Mouse (Mus musculus): ENCODE measurements around the gene Rab3gap2. TPM values are rescaled to one million over a fixed set of nuclear protein-coding genes. Genes with fewer than 3 reads are reported as not detected.
A peak's percentile ranks its signal among the peaks of the same experiment; 100 is the strongest.

The Rab3gap2 gene
- total and polyA plus RNA-seq, 3 experiments = 8.5 to 30.8 (median 22.0) TPM

DNA sequence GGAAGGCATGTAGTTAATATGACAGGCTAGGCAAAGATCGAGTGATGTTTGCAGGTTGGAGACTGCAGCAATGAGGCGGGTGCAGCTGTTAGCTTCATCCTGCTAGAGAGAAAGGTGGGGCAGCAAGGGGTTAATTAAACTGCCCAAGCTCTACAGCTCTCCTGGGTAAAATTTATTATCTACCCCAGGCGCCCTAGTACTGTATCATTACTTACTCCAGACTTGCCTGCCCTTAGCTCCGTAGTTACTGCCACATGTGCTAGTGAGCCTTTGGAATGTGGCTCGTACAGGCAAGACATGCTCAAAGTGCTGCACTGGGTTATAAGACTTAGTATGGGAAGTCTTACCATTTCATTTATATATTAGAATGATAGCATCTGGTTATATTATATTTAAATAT is 12.4 kb downstream of the Rab3gap2 start:
- peaks cover 34% of the 10 kb centered on the region for H3K36me3 ChIP-seq (replicated peaks)
- no peak overlapping the region for H3K4me3 ChIP-seq (ENCODE audit: low read depth, low read length)
- H3K27me3 ChIP-seq (ENCODE audit: insufficient read depth, low read length) = no peaks in the 10 kb centered on the region
- no peak for DNase-seq (ENCODE audit: low spot score)
- ATAC-seq (ENCODE audit: extremely low read depth, insufficient number of reproducible peaks, low FRiP score, poor library complexity, severe bottlenecking) = no peak
- TF ChIP-seq POLR2AphosphoS5 (IDR thresholded peaks at IDR 0.05; ENCODE audit: insufficient replicate concordance, low read depth, low read length) (no peak), TAL1 (conservative IDR thresholded peaks at IDR 0.05; ENCODE audit: low read depth, low read length) (no peak), GATA2 (IDR thresholded peaks at IDR 0.05; ENCODE audit: borderline replicate concordance, low read depth, low read length) (no peak), GATA1 (IDR thresholded peaks at IDR 0.05; ENCODE audit: borderline replicate concordance, low read length) (no peak), CTCF (IDR thresholded peaks at IDR 0.05; ENCODE audit: low read depth, low read length) (no peak)
- H3K9me3 ChIP-seq (replicated peaks) = no peaks in the 10 kb centered on the region
- H3K4me1 ChIP-seq (ENCODE audit: insufficient read depth, low read depth, low read length) = no peaks in the 10 kb centered on the region

DNA sequence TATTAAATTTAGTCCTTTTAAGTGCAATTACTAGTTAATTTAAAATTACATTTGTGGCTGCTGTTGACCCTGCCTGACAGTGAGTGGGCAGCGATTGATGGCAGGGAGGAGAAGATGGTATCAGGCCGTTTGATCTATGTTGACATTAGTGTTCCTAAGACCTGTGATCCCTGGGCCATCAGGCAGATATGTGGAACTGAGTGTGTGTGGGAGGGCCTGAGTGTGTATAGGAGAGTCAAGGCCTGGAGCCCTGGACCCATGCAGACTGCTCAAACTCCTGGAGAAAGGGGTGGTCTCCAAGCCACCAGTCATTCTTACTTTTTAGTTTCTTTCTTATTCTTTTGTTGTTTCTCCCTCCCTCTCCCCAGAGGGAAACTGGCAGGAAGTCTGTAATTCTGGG is 12.8 kb downstream of the Rab3gap2 start:
- no peaks in the 10 kb centered on the region for H3K9me3 ChIP-seq (replicated peaks)
- ATAC-seq (ENCODE audit: extremely low read depth, insufficient number of reproducible peaks, low FRiP score, poor library complexity, severe bottlenecking) (no peak), DNase-seq (ENCODE audit: low spot score) (no peak)
- H3K36me3 ChIP-seq (replicated peaks) = peaks cover 37% of the 10 kb centered on the region
- no peak for TF ChIP-seq GATA1 (IDR thresholded peaks at IDR 0.05; ENCODE audit: borderline replicate concordance, low read length)
- TF ChIP-seq TAL1 (conservative IDR thresholded peaks at IDR 0.05; ENCODE audit: low read depth, low read length) = no peak
- no peak for TF ChIP-seq CTCF (IDR thresholded peaks at IDR 0.05; ENCODE audit: low read depth, low read length)
- no peak for TF ChIP-seq GATA2 (IDR thresholded peaks at IDR 0.05; ENCODE audit: borderline replicate concordance, low read depth, low read length)
- no peak for TF ChIP-seq POLR2AphosphoS5 (IDR thresholded peaks at IDR 0.05; ENCODE audit: insufficient replicate concordance, low read depth, low read length)
- no peak overlapping the region for H3K4me3 ChIP-seq (ENCODE audit: low read depth, low read length)
- H3K4me1 ChIP-seq (ENCODE audit: insufficient read depth, low read depth, low read length) = no peaks in the 10 kb centered on the region
- H3K27me3 ChIP-seq (ENCODE audit: insufficient read depth, low read length) = no peaks in the 10 kb centered on the region

DNA sequence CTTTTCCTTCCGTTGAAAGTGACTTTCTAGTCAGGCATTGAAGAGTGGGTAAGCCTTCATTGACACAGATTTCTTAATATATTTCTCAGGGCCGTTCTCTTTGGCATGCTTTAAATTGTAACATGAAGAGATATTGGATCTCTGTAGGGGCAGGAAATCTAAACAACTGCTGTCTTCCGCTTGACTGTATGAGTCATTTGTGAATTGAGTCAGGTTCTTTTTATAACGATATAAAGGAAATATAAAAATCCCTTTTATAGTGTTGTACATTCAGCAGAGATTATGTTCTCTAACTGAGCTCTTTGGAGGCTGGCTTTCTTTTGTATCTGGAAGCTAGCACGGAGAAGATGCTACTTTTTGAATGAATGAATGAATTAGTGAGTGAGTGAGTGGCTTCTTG is 14.0 kb downstream of the Rab3gap2 start:
- no peak for DNase-seq (ENCODE audit: low spot score)
- Histone ChIP-seq H3K4me3 (ENCODE audit: low read depth, low read length) (no peak overlapping the region), H3K27me3 (ENCODE audit: insufficient read depth, low read length) (no peaks in the 10 kb centered on the region), H3K4me1 (ENCODE audit: insufficient read depth, low read depth, low read length) (no peaks in the 10 kb centered on the region), H3K36me3 (replicated peaks) (peaks cover 46% of the 10 kb centered on the region), H3K9me3 (replicated peaks) (no peaks in the 10 kb centered on the region)
- TF ChIP-seq TAL1 (conservative IDR thresholded peaks at IDR 0.05; ENCODE audit: low read depth, low read length) = no peak
- no peak for TF ChIP-seq GATA1 (IDR thresholded peaks at IDR 0.05; ENCODE audit: borderline replicate concordance, low read length)
- TF ChIP-seq POLR2AphosphoS5 (IDR thresholded peaks at IDR 0.05; ENCODE audit: insufficient replicate concordance, low read depth, low read length) = no peak
- no peak for TF ChIP-seq CTCF (IDR thresholded peaks at IDR 0.05; ENCODE audit: low read depth, low read length)
- TF ChIP-seq GATA2 (IDR thresholded peaks at IDR 0.05; ENCODE audit: borderline replicate concordance, low read depth, low read length) = no peak
- no peak for ATAC-seq (ENCODE audit: extremely low read depth, insufficient number of reproducible peaks, low FRiP score, poor library complexity, severe bottlenecking)

DNA sequence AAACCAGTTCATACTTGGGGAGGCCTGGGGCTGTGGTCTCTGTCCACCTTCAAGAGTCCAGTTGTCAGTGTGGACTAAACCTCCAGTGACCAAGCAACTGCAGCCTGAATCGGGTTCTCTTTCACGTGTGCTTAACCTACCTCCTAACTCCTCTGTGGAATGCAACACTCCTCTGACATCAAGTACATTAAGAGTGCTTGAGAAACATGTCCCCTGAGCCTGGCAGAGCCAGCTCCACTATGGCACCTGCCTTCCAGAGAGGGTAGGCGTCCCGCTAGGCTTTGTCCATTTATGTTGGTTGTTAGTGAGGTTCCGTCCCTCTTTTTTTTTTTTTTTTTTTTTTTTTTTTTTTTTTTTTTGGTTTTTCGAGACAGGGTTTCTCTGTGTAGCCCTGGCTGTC is 23.0 kb downstream of the Rab3gap2 start:
- H3K27me3 ChIP-seq (ENCODE audit: insufficient read depth, low read length) = no peaks in the 10 kb centered on the region
- H3K4me3 ChIP-seq (ENCODE audit: low read depth, low read length) = no peak overlapping the region
- TF ChIP-seq POLR2AphosphoS5 (IDR thresholded peaks at IDR 0.05; ENCODE audit: insufficient replicate concordance, low read depth, low read length) (no peak), CTCF (IDR thresholded peaks at IDR 0.05; ENCODE audit: low read depth, low read length) (no peak), TAL1 (conservative IDR thresholded peaks at IDR 0.05; ENCODE audit: low read depth, low read length) (no peak), GATA1 (IDR thresholded peaks at IDR 0.05; ENCODE audit: borderline replicate concordance, low read length) (no peak), GATA2 (IDR thresholded peaks at IDR 0.05; ENCODE audit: borderline replicate concordance, low read depth, low read length) (no peak)
- H3K4me1 ChIP-seq (ENCODE audit: insufficient read depth, low read depth, low read length) = peaks cover 32% of the 10 kb centered on the region
- peaks cover 64% of the 10 kb centered on the region for H3K36me3 ChIP-seq (replicated peaks)
- ATAC-seq (ENCODE audit: extremely low read depth, insufficient number of reproducible peaks, low FRiP score, poor library complexity, severe bottlenecking) (no peak), DNase-seq (ENCODE audit: low spot score) (no peak)
- no peaks in the 10 kb centered on the region for H3K9me3 ChIP-seq (replicated peaks)

DNA sequence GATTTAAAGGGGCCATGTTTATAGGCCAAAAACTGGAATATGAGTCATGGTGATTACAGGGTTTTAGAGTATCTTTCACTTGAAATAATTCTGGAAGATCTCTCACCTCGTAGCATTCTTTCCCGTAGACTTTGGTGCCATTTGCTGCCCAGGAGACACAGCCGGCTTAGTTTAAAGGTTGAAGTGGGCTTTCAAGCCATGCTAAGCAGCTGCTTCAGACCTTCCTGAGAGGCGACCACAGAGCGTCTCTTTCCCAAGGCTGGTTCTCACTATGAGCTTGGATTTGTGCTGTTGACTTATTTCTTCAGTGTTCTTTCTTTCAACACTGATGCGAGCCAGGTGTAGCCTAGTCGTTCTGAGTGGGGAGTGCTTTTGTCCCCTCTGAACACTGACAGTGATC is 23.8 kb downstream of the Rab3gap2 start:
- TF ChIP-seq GATA1 (IDR thresholded peaks at IDR 0.05; ENCODE audit: borderline replicate concordance, low read length) (no peak), TAL1 (conservative IDR thresholded peaks at IDR 0.05; ENCODE audit: low read depth, low read length) (no peak), POLR2AphosphoS5 (IDR thresholded peaks at IDR 0.05; ENCODE audit: insufficient replicate concordance, low read depth, low read length) (no peak), CTCF (IDR thresholded peaks at IDR 0.05; ENCODE audit: low read depth, low read length) (no peak), GATA2 (IDR thresholded peaks at IDR 0.05; ENCODE audit: borderline replicate concordance, low read depth, low read length) (no peak)
- H3K9me3 ChIP-seq (replicated peaks) = no peaks in the 10 kb centered on the region
- no peak overlapping the region for H3K4me3 ChIP-seq (ENCODE audit: low read depth, low read length)
- ATAC-seq (ENCODE audit: extremely low read depth, insufficient number of reproducible peaks, low FRiP score, poor library complexity, severe bottlenecking) (no peak), DNase-seq (ENCODE audit: low spot score) (no peak)
- peaks cover 32% of the 10 kb centered on the region for H3K4me1 ChIP-seq (ENCODE audit: insufficient read depth, low read depth, low read length)
- H3K27me3 ChIP-seq (ENCODE audit: insufficient read depth, low read length) = no peaks in the 10 kb centered on the region
- H3K36me3 ChIP-seq (replicated peaks) = peaks cover 55% of the 10 kb centered on the region

DNA sequence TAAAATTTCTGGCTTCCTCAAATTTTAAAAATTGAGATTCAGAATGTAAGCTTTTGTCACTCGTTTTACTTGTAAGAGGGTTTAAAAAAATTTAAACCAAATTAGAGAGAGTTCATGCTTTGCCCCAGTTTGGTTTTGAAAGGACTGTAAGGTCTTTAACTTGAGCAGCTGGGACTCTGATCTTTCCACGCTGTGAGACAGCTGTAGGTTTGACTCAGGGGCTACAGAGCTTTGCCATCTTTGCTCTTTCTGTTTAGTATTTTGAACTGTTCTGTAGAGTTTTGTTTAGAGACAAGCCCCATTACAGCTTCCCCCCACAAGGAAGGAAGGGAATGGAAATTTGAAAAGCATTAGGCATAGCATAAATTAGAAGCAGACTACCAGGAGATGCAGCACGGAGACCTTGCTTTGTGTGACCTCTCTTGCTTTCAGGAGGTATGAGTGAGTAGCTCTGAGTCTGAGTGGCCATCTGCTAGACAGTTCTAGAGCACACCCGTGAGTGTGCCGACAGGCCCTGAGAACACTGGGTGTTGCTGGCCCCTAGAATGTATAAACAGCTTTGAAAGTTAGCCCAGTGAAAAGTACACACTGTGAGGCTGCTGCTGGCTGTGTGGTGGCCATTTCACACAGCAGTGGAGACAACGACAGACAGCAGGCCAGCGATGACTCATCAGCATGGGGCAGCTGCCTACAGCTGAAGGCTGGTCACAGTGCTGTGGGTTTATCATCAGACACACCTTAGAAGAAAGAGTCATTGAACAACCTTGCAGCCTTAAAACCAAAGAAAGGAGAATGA is 25.7 kb downstream of the Rab3gap2 start:
- Histone ChIP-seq H3K4me3 (ENCODE audit: low read depth, low read length) (peak overlapping the region; percentile 49; the same call in 1 of the 2 replicates), H3K4me1 (ENCODE audit: insufficient read depth, low read depth, low read length) (peaks cover 32% of the 10 kb centered on the region)
- TF ChIP-seq GATA2 (IDR thresholded peaks at IDR 0.05; ENCODE audit: borderline replicate concordance, low read depth, low read length) = no peak
- peak; percentile 34 for TF ChIP-seq TAL1 (conservative IDR thresholded peaks at IDR 0.05; ENCODE audit: low read depth, low read length)
- TF ChIP-seq GATA1 (IDR thresholded peaks at IDR 0.05; ENCODE audit: borderline replicate concordance, low read length) = no peak
- TF ChIP-seq CTCF (IDR thresholded peaks at IDR 0.05; ENCODE audit: low read depth, low read length) = no peak
- no peak for TF ChIP-seq POLR2AphosphoS5 (IDR thresholded peaks at IDR 0.05; ENCODE audit: insufficient replicate concordance, low read depth, low read length)

More for the DNA sequence above, 25.7 kb downstream of the Rab3gap2 start:
- Histone ChIP-seq H3K27me3 (ENCODE audit: insufficient read depth, low read length) (no peaks in the 10 kb centered on the region), H3K36me3 (replicated peaks) (peaks cover 52% of the 10 kb centered on the region), H3K9me3 (replicated peaks) (no peaks in the 10 kb centered on the region)
- ATAC-seq (ENCODE audit: extremely low read depth, insufficient number of reproducible peaks, low FRiP score, poor library complexity, severe bottlenecking) (peak; percentile 94), DNase-seq (ENCODE audit: low spot score) (peak; percentile 61)

Data from G1E (cell line).